Mouse (Mus musculus): Measurements from ENCODE around the gene Metap1d.

Gene Metap1d

GRCm38 (mm10) chr2:71475760-71476159, 22.7 kb downstream of the Metap1d start:
- DNase-seq, result no peak

DNA sequence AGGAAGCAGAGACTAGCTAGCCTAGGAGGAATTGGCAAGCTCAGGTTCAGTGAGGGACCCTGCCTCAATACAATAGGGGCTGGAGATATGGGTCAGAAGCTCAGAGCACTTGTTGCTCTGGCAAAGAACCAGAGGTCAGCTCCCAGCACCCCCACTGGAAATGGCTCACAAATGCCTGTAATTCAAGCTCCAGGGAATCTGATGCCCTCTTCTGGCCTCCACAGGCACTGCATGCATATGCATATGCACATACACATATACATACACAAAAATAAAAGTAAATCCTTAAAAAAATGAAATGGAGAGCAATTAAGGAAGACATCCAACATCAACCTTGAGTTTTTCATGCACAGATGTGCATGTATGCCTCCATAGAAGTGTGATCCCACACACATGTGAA, 24.7 kb downstream of the Metap1d start:
- DNase-seq, result no peak

- no peak for DNase-seq
Observed at GRCm38 (mm10) chr2:71479917-71480316, 26.8 kb downstream of the Metap1d start.

- DNase-seq, result no peak
Observed at GRCm38 (mm10) chr2:71481825-71482224, 28.7 kb downstream of the Metap1d start.

DNA sequence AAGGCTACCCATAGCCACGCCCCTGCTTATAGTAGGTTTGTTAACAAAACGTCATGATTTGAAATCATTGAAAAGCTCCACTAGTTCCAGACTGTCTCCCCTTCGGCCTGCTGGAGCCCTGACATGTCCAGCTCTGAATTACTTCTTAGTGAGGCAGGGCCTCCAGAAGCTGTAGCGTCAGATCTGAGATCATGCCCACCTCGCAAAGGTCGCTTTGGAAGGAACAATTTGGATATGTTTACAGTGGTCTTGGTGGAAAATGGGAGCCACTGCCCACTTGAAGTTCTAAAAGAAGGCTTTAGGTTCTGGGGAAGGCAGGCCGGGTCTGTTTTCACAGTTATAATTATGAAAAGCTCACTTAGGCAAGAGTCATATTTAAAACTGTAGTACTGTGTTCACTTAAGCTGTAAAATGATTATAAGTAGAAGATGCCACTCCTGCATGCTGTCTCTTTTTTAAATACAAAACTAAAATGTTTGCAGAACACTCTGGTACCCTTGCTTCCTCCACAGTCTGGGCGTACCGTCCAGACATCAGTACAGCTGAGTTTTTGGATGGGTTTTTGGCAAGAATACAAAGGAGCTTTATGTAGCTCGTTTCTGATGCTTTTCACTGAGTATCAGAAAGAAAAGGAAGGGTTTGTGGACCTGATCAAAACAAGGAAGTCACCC, 30.1 kb downstream of the Metap1d start:
- DNase-seq, result peak; percentile 27

DNA sequence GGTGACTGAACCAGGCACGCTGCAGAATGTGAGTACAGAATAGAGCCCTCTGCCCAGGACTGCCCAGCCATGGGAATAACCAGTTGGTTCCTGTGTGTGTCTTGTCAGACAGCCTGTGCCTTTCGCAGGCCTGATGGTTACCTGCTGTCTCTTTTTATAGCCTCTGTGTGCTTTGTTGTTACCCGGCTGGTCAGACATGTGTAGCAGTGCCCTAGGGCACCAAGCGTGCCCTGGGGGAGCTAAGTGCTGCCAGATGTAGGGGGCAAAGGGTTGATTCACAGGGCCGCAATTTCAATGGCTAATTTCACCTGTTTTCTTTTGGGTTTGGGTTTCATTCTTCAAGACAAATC, 30.6 kb downstream of the Metap1d start:
- DNase-seq, result no peak

GRCm38 (mm10) chr2:71491295-71491694, 38.2 kb downstream of the Metap1d start:
- no peak for DNase-seq

DNA sequence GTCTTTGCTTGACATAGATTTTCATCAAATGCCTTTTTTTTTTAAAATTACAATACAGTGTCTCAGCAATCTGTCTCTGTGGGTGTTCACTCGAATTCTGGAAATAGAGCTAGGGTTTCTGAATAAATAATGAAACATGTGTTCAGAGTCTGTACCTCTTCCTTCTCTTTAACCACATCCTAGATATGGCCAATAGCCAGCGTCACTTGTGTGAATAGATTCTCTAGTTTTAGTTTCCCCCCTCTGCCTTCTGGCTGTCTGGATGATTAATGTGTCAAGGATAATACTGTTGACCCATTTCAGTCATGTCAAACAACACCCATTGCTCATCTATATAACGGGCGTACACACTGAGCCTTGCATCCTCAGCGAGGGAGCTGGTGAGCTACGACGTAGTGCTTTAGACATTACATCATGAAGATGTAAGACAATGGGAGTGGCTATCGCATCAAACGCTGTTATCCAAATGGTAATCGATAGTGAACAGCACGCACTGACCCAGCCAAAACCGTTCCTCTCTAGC, 40.1 kb downstream of the Metap1d start:
- DNase-seq, result no peak

- no peak for DNase-seq
Observed at GRCm38 (mm10) chr2:71494503-71494902, 41.4 kb downstream of the Metap1d start.

- no peak for DNase-seq
Observed at GRCm38 (mm10) chr2:71494971-71495370, 41.9 kb downstream of the Metap1d start.

DNA sequence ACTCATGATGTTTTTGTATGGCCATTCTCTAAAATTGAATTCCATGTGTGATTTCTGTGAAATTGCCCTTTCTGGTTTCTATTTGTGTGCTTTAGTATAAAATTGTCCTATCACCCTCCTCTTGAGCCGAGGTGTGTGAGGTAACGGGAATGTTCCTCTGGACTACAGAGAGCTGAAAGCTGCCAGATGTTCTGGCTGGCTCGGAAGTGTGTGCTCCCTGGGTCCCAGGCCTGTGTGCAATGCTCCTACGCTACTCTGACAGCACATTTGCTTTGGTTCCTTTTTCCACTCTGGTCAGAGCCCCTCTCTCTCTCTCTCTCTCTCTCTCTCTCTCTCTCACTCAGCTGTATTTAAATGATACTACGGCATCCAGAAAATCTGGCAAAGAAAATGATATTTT, 44.1 kb downstream of the Metap1d start:
- DNase-seq, result no peak

DNA sequence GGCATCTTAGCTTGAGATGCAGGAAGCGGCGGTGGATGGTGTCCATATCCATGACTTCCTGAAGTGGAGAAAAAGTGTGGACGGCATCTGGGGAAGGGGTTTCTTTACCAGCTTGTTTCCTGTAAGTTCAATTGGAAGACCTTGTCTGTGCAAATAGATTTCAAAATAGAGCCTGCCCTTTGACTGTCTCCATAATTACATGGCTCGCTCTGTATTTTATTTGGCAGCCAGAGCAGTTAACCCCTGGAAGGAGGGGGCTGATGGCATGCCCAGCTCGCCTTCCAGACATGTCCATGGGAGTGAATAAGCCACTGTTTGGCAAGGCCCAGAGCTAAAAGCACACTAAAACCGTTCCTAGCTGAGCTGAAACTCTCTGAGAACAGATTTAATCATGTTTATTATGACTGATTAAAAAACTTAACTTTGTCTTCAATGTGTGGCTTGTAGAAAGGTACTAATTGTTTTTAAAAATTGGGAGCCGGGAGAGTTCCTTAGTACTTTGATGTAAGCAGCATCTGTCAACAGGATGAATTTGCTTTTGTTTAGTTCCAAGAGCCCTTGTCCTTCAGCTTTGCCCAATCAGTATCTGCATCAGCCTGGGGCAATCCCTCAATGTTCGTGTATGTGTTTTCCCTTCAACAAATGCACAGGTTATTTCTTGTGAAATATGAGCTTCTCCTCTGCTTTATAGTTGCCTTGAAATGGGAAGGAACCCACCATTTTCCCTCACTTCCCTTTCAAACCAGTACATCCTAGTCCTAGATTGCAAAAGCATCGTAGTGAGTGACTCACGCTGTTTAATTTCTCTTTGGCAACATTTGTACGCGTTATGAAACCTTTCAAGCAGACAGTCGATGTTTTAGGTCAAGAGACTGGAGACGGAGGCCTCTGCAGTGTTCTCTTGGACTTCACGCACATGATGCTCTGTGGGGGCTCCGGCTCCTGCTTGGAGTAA, 46.5 kb downstream of the Metap1d start:
- no peak for DNase-seq

DNA sequence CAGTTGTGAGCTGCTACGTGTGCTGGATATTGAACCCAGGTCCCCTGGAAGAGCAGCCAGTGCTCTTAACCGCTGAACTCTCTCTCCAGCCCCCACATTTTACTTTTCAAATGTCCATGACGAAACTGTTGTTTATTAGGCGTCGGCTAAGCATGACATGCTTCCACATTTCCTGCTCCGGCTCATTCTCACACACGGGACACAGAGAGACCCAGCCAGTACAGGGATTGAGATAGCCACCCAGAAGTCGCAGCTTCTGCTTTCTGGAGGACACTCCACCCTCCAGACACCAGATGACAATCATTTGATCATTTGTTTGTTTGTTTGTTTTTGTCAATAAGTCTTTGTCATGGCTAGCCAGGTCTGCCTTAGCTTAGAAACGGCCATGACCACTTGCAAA, 51.8 kb downstream of the Metap1d start:
- no peak for DNase-seq

- no peak for DNase-seq
Observed at GRCm38 (mm10) chr2:71511209-71511608, 58.1 kb downstream of the Metap1d start.

- no peak for DNase-seq
Observed at GRCm38 (mm10) chr2:71512326-71512725, 59.2 kb downstream of the Metap1d start.

- no peak for DNase-seq
Observed at GRCm38 (mm10) chr2:71516995-71517394, 63.9 kb downstream of the Metap1d start.

DNA sequence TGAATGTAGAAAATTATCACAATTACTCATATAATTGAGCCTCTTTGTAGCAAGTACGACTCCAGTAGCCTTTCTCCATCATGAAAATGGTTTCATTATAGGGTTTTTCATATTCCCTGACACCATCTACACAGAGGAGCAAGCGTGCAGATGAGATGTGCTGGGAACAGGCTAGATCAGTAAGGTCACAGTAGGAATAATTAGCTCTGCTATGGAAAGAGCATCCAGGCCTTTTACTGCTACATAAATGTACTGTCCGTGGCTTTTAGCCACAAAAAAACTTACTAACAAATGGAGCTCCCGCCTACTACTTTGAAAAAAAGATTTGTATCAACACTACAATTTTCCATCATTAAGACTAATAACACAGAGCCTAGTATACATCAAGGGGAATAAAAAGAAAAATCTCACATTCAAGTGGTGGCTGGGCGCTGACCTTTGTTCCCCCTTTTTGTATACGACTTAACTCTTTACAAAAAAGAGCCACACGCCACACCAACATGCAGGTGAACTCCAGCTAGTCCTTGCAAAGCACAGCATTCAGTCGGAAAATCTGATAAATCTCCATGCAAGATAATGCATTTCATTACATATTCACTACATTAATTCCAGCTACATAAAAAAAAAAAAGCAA, 64.5 kb downstream of the Metap1d start:
- DNase-seq, result no peak

DNA sequence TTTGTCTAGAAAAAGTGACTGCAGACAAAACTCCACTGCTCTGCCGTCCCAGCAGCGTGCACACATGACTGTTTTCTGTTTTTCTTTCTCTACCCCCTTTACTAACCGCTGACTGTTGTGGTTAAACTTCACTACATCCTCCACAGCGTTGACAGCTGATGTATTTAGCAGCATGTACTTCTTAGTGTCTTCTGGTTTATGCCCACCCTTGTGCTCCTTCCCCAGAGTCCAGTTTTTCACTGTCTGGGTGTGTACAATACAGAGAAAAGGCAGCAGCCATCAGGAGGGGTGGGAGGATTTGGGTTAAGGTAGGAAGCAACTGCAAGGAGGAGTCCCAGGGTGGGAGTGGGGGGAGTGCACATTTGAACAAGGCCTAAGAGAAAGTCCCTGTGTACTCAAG, 69.8 kb downstream of the Metap1d start:
- DNase-seq, result no peak

GRCm38 (mm10) chr2:71523431-71523830, 70.4 kb downstream of the Metap1d start:
- no peak for DNase-seq

DNA sequence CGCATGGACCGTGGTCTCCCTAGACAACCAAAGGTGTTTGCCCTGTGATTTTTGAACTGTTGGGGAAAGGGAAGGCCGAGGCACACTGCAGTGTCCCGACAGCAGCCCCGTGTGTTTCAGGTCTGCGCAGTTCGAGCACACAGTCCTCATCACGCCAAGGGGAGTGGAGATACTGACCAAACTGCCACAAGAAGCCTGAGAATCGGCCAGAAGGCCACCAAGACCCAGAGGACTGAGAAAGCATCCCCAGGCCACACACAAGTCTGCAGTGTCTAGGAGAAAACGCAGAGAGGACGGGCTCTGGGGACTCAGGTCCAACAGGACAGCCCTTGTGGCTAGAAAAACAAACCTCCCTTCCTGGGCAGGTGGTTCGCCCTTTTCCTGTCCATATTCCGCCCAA, 71.7 kb downstream of the Metap1d start:
- no peak for DNase-seq

- no peak for DNase-seq
Observed at GRCm38 (mm10) chr2:71526595-71527322, 73.7 kb downstream of the Metap1d start.

- DNase-seq, result no peak
Observed at GRCm38 (mm10) chr2:71527323-71528013, 74.4 kb downstream of the Metap1d start.
